Comparison of ENCODE assay signal across 27 mouse cellular contexts in genomic region chr13:58302421-58303145, GRCm38 (mm10). TPM values are rescaled to one million over a fixed set of nuclear protein-coding genes. Genes with fewer than 3 reads are reported as not detected.
A peak's percentile ranks its signal among the peaks of the same experiment; 100 is the strongest.
DNase-seq lines count a peak whose midpoint lies in the region; TF ChIP-seq lines count a peak whose summit lies in the region.
"Had no signal": no experiment of that assay in that cellular context is flagged by ENCODE, and none has a peak within 500 bp of the region (broad histone marks: within the 10 kb centered on the region; RNA-seq: fewer than 3 reads in every experiment).

No protein-coding gene starts in this region.

- peaks cover 9% of the 10 kb centered on the region for H3K4me1 ChIP-seq in forebrain, embryonic 10.5 days
- H3K4me1 ChIP-seq: forebrain, embryonic 12.5 days; heart, embryonic 13.5 days; hindbrain, embryonic 10.5 days; intestine, embryonic 15.5 days; limb, embryonic 13.5 days; liver, embryonic 12.5 days; megakaryocyte, embryonic 14.5 days; midbrain, embryonic 15.5 days had no signal

- no peak overlapping the region for H3K4me3 ChIP-seq in left cerebral cortex, adult 2 months
- no peak overlapping the region for H3K4me3 ChIP-seq in forebrain, embryonic 10.5 days
- H3K4me3 ChIP-seq: erythroblast, embryonic 14.5 days; forebrain, embryonic 12.5 days; heart, embryonic 13.5 days; hindbrain, embryonic 10.5 days; intestine, embryonic 15.5 days; limb, embryonic 13.5 days; liver, embryonic 12.5 days; megakaryocyte, embryonic 14.5 days; midbrain, embryonic 15.5 days had no signal

- no peaks in the 10 kb centered on the region for H3K36me3 ChIP-seq in forebrain, embryonic 10.5 days (replicated peaks)
- H3K36me3 ChIP-seq: forebrain, embryonic 12.5 days; heart, embryonic 13.5 days; hindbrain, embryonic 10.5 days; intestine, embryonic 15.5 days; limb, embryonic 13.5 days; liver, embryonic 12.5 days; midbrain, embryonic 15.5 days had no signal

- no peaks in the 10 kb centered on the region for H3K9me3 ChIP-seq in forebrain, embryonic 10.5 days
- H3K9me3 ChIP-seq: forebrain, embryonic 12.5 days; heart, embryonic 13.5 days; hindbrain, embryonic 10.5 days; intestine, embryonic 15.5 days; limb, embryonic 13.5 days; liver, embryonic 12.5 days; megakaryocyte, embryonic 14.5 days; midbrain, embryonic 15.5 days had no signal

- 83% methylated on average over 9 of the region's 9 CpGs for WGBS in forebrain, embryonic 10.5 days

- no peaks in the 10 kb centered on the region for H3K27me3 ChIP-seq in forebrain, embryonic 10.5 days (ENCODE audit: poor library complexity, severe bottlenecking)
- H3K27me3 ChIP-seq: forebrain, embryonic 12.5 days; heart, embryonic 13.5 days; intestine, embryonic 15.5 days; limb, embryonic 13.5 days; liver, embryonic 12.5 days; midbrain, embryonic 15.5 days had no signal

- intact Hi-C loops in left cerebral cortex, postnatal 4 days (cut with DNase I): no loop called here
- intact Hi-C loops in left cerebral cortex, adult 2 months (cut with DNase I): no loop called here

- no peak for TF ChIP-seq CTCF in left cerebral cortex, adult 2 months (IDR thresholded peaks at IDR 0.05)

- no peak overlapping the region for H3K27ac ChIP-seq in left cerebral cortex, adult 2 months
- no peak overlapping the region for H3K27ac ChIP-seq in forebrain, embryonic 10.5 days
- H3K27ac ChIP-seq: forebrain, embryonic 12.5 days; heart, embryonic 13.5 days; hindbrain, embryonic 10.5 days; intestine, embryonic 15.5 days; kidney, postnatal 0 days; limb, embryonic 13.5 days; liver, embryonic 12.5 days; midbrain, embryonic 15.5 days had no signal

- DNase-seq in left cerebral cortex, postnatal 4 days: peak; percentile 43
- no peak for DNase-seq in left cerebral cortex, adult 2 months (ENCODE audit: extremely low spot score in 1 of 2, low spot score in 2 of 2)
- DNase-seq in cerebellum, adult 11-12 months: peak; percentile 46
- peak; percentile 55 for DNase-seq in cerebellum, adult 9-10 months
- peak; percentile 42 to 54 for DNase-seq in cerebellum, postnatal 36 days
- no peak for DNase-seq in forebrain, embryonic 10.5 days (ENCODE audit: extremely low spot score, low spot score)
- DNase-seq in right cerebral cortex, postnatal 25 days: no peak
- DNase-seq: adrenal gland, postnatal 14 days; forebrain, postnatal 0 days; heart, postnatal 10 days; kidney, adult 8-10 months; kidney, postnatal 4 days; liver, postnatal 0 days; lung, postnatal 4 days; spleen, adult 18-20 months; thymus, postnatal 14 days had no signal

RNA-seq across cellular contexts. Expression of gene Gkap1, which starts 27.1 kb away (rescaled TPM):
- total RNA-seq in left cerebral cortex, postnatal 4 days (2021): 10 to 100 TPM; 26.7 to 28.2 TPM
- 10 to 100 TPM; 16.8 to 20.3 TPM for total RNA-seq in left cerebral cortex, adult 2 months (2021)
- 25.2 and 29.1 TPM in 2 replicates for polyA plus RNA-seq in forebrain, embryonic 10.5 days (2016; fragmentation: Nextera tagmentation; extraction: Ambion mirVana)

RNA-seq across cellular contexts. Expression of gene Kif27, which starts 56.3 kb away (rescaled TPM):
- total RNA-seq in left cerebral cortex, postnatal 4 days (2021): 1 to 10 TPM; 3.3 to 3.8 TPM
- 1 to 10 TPM; 2.4 to 3.5 TPM for total RNA-seq in left cerebral cortex, adult 2 months (2021)
- polyA plus RNA-seq in forebrain, embryonic 10.5 days (2016; fragmentation: Nextera tagmentation; extraction: Ambion mirVana): 0.93 and 0.97 TPM in 2 replicates
- total RNA-seq: neutrophil, adult 5-6 weeks had no signal

Comparison
In these comparisons a context has a peak if more than half of its experiments do, and no peak if none do; other contexts are left out.
1. DNase-seq: peak in left cerebral cortex, postnatal 4 days (single experiment), cerebellum, adult 11-12 months (single experiment), cerebellum, adult 9-10 months (single experiment) and cerebellum, postnatal 36 days (2 of 2); none in left cerebral cortex, adult 2 months (0 of 2), forebrain, embryonic 10.5 days (single experiment) and right cerebral cortex, postnatal 25 days (single experiment).